Mouse (Mus musculus): ENCODE results near the gene Rassf1. TPM values are rescaled to one million over a fixed set of nuclear protein-coding genes. Genes with fewer than 3 reads are reported as not detected.

Gene Rassf1
- polyA plus RNA-seq, 1 experiment from 2014 or later = 39.3 TPM

Other genes starting within 250 kb of the Rassf1 start
- gene Hemk1, start 213.2 kb upstream of the Rassf1 start, polyA plus RNA-seq (2015; fragmentation: Nextera tagmentation; extraction: Ambion mirVana) = 13.3 and 13.9 TPM in 2 replicates
- 3.1 and 3.2 TPM in 2 replicates for gene 6430571L13Rik, start 211.0 kb upstream of the Rassf1 start, polyA plus RNA-seq (2015; fragmentation: Nextera tagmentation; extraction: Ambion mirVana)
- gene Cacna2d2, start 151.9 kb upstream of the Rassf1 start, polyA plus RNA-seq (2015; fragmentation: Nextera tagmentation; extraction: Ambion mirVana) = 3.3 and 4.5 TPM in 2 replicates
- gene Tmem115, start 17.6 kb upstream of the Rassf1 start, polyA plus RNA-seq (2015; fragmentation: Nextera tagmentation; extraction: Ambion mirVana) = 36.9 TPM in 2 replicates
- 23.2 and 25.7 TPM in 2 replicates for gene Cyb561d2, start 9.4 kb upstream of the Rassf1 start, polyA plus RNA-seq (2015; fragmentation: Nextera tagmentation; extraction: Ambion mirVana)
- 59.0 and 61.9 TPM in 2 replicates for gene Nprl2, start 9.3 kb upstream of the Rassf1 start, polyA plus RNA-seq (2015; fragmentation: Nextera tagmentation; extraction: Ambion mirVana)
- 2.0 and 4.0 TPM in 2 replicates for gene Zmynd10, start 4.3 kb upstream of the Rassf1 start, polyA plus RNA-seq (2015; fragmentation: Nextera tagmentation; extraction: Ambion mirVana)
- gene Tusc2, start 11.7 kb downstream of the Rassf1 start, polyA plus RNA-seq (2015; fragmentation: Nextera tagmentation; extraction: Ambion mirVana) = 80.7 and 84.8 TPM in 2 replicates
- gene Hyal2, start 16.4 kb downstream of the Rassf1 start, polyA plus RNA-seq (2015; fragmentation: Nextera tagmentation; extraction: Ambion mirVana) = 85.4 and 99.5 TPM in 2 replicates
- 8.4 and 8.5 TPM in 2 replicates for gene Hyal1, start 25.4 kb downstream of the Rassf1 start, polyA plus RNA-seq (2015; fragmentation: Nextera tagmentation; extraction: Ambion mirVana)
- gene Naa80, start 27.3 kb downstream of the Rassf1 start, polyA plus RNA-seq (2015; fragmentation: Nextera tagmentation; extraction: Ambion mirVana) = 14.5 and 17.9 TPM in 2 replicates
- 1.1 and 1.5 TPM in 2 replicates for gene Hyal3, start 29.3 kb downstream of the Rassf1 start, polyA plus RNA-seq (2015; fragmentation: Nextera tagmentation; extraction: Ambion mirVana)
- gene Ifrd2, start 36.1 kb downstream of the Rassf1 start, polyA plus RNA-seq (2015; fragmentation: Nextera tagmentation; extraction: Ambion mirVana) = 15.4 and 20.8 TPM in 2 replicates
- gene Sema3b, start 57.7 kb downstream of the Rassf1 start, polyA plus RNA-seq (2015; fragmentation: Nextera tagmentation; extraction: Ambion mirVana) = 1.8 and 2.0 TPM in 2 replicates
- gene Gnai2, start 83.8 kb downstream of the Rassf1 start, polyA plus RNA-seq (2015; fragmentation: Nextera tagmentation; extraction: Ambion mirVana) = 397 and 426 TPM in 2 replicates
- 14.3 and 14.6 TPM in 2 replicates for gene Slc38a3, start 118.0 kb downstream of the Rassf1 start, polyA plus RNA-seq (2015; fragmentation: Nextera tagmentation; extraction: Ambion mirVana)
- gene Gnat1, start 128.2 kb downstream of the Rassf1 start, polyA plus RNA-seq (2015; fragmentation: Nextera tagmentation; extraction: Ambion mirVana) = 1.3 and 1.8 TPM in 2 replicates
- 6.8 and 7.7 TPM in 2 replicates for gene Sema3f, start 158.9 kb downstream of the Rassf1 start, polyA plus RNA-seq (2015; fragmentation: Nextera tagmentation; extraction: Ambion mirVana)
- gene Rbm5, start 219.4 kb downstream of the Rassf1 start, polyA plus RNA-seq (2015; fragmentation: Nextera tagmentation; extraction: Ambion mirVana) = 256 and 261 TPM in 2 replicates

Measured in forebrain, embryonic 13.5 days (tissue).